Mouse (Mus musculus) midbrain, embryonic 10.5 days (tissue): ENCODE results near the gene Kcnh7. TPM values are rescaled to one million over a fixed set of nuclear protein-coding genes. Genes with fewer than 3 reads are reported as not detected.

Experiments used
- DNase-seq: peaks from one replicate; pipeline ENCODE4 v3.0.0-alpha.2; 2017; ENCODE audit warnings: low spot score
- H3K27ac ChIP-seq: fragments of 300-500 bp; sonication (generic); replicated peaks from 2 replicates; pipeline ENCODE4 v1.5.1; 2016; ENCODE audit warnings: mild to moderate bottlenecking
- H3K27me3 ChIP-seq: fragments of 300-500 bp; sonication (generic); 2 replicates; pipeline ENCODE4 v1.6.1; 2016; ENCODE audit warnings: low read depth, mild to moderate bottlenecking; ENCODE audit not compliant: poor library complexity, severe bottlenecking
- H3K36me3 ChIP-seq: fragments of 300-500 bp; sonication (generic); 2 replicates; pipeline ENCODE4 v1.6.1; 2016; ENCODE audit warnings: mild to moderate bottlenecking, moderate library complexity
- H3K4me1 ChIP-seq: fragments of 300-500 bp; sonication (generic); 2 replicates; pipeline ENCODE4 v1.6.1; 2016
- H3K4me3 ChIP-seq: fragments of 300-500 bp; sonication (generic); 2 replicates; pipeline ENCODE4 v1.5.1; 2016; ENCODE audit warnings: mild to moderate bottlenecking, moderate library complexity
- H3K9me3 ChIP-seq: fragments of 300-500 bp; sonication (generic); replicated peaks from 2 replicates; pipeline ENCODE4 v1.6.1; 2016; ENCODE audit warnings: mild to moderate bottlenecking
- WGBS: fragments of 180-500 bp; shearing (Covaris S2); methylation state at CpG from one replicate; pipeline ENCODE4 v1.1.7; 2016; 5-methylcytosine and 5-hydroxymethylcytosine counted together
- polyA plus RNA-seq: library from polyadenylated mRNA; unstranded; fragments of >200 nt; fragmentation: Nextera tagmentation; extraction: Ambion mirVana; gene quantifications from 2 replicates; pipeline ENCODE4 v1.2.1, GENCODE M21; 2016

The Kcnh7 gene
- polyA plus RNA-seq, 1 experiment from 2014 or later: 0.27 TPM

GRCm38 (mm10) chr2:62672788-62673187, 511.3 kb downstream of the Kcnh7 start:
- H3K4me3 ChIP-seq: no peak overlapping the region
- DNase-seq: no peak
- no peaks in the 10 kb centered on the region for H3K4me1 ChIP-seq
- H3K9me3 ChIP-seq: no peaks in the 10 kb centered on the region
- H3K27ac ChIP-seq: no peak overlapping the region
- 92% methylated on average over 5 of the region's 5 CpGs for WGBS
- H3K36me3 ChIP-seq: no peaks in the 10 kb centered on the region
- no peaks in the 10 kb centered on the region for H3K27me3 ChIP-seq

- 81% methylated on average over 4 of the region's 4 CpGs for WGBS
- Histone ChIP-seq H3K27ac (no peak overlapping the region), H3K9me3 (no peaks in the 10 kb centered on the region), H3K27me3 (no peaks in the 10 kb centered on the region), H3K36me3 (no peaks in the 10 kb centered on the region), H3K4me3 (no peak overlapping the region), H3K4me1 (no peaks in the 10 kb centered on the region)
- no peak for DNase-seq
Measured at GRCm38 (mm10) chr2:62670767-62671166, 513.3 kb downstream of the Kcnh7 start.

- peaks cover 5% of the 10 kb centered on the region; the same call in 1 of the 2 replicates for H3K27me3 ChIP-seq
- WGBS: 85% methylated on average over 5 of the region's 5 CpGs
- H3K4me3 ChIP-seq: no peak overlapping the region
- H3K4me1 ChIP-seq: no peaks in the 10 kb centered on the region
- DNase-seq: no peak
- no peaks in the 10 kb centered on the region for H3K36me3 ChIP-seq
- H3K9me3 ChIP-seq: no peaks in the 10 kb centered on the region
- H3K27ac ChIP-seq: no peak overlapping the region
Measured at GRCm38 (mm10) chr2:62670301-62670700, 513.8 kb downstream of the Kcnh7 start.

GRCm38 (mm10) chr2:62669848-62670247, 514.2 kb downstream of the Kcnh7 start:
- Histone ChIP-seq H3K4me3 (no peak overlapping the region), H3K9me3 (no peaks in the 10 kb centered on the region), H3K27me3 (peaks cover 9% of the 10 kb centered on the region), H3K27ac (no peak overlapping the region), H3K4me1 (no peaks in the 10 kb centered on the region), H3K36me3 (no peaks in the 10 kb centered on the region)
- no peak for DNase-seq
- 90% methylated on average over 3 of the region's 3 CpGs for WGBS

- no peaks in the 10 kb centered on the region for H3K9me3 ChIP-seq
- H3K4me3 ChIP-seq: no peak overlapping the region
- 64% methylated on average over 1 of the region's 1 CpGs for WGBS
- no peaks in the 10 kb centered on the region for H3K36me3 ChIP-seq
- H3K4me1 ChIP-seq: 0 out of 2 replicates have a peak, but pooled peaks cover 3% of the 10 kb centered on the region
- no peak for DNase-seq
- H3K27ac ChIP-seq: no peak overlapping the region
- H3K27me3 ChIP-seq: peaks cover 16% of the 10 kb centered on the region
Measured at GRCm38 (mm10) chr2:62665536-62665935, 518.6 kb downstream of the Kcnh7 start.

GRCm38 (mm10) chr2:62664839-62665238, 519.2 kb downstream of the Kcnh7 start:
- Histone ChIP-seq H3K9me3 (no peaks in the 10 kb centered on the region), H3K4me1 (0 out of 2 replicates have a peak, but pooled peaks cover 3% of the 10 kb centered on the region), H3K27me3 (peaks cover 16% of the 10 kb centered on the region), H3K36me3 (no peaks in the 10 kb centered on the region), H3K4me3 (peak overlapping the region; percentile 73; the same call in 1 of the 2 replicates), H3K27ac (no peak overlapping the region)
- 66% methylated on average over 7 of the region's 7 CpGs for WGBS
- DNase-seq: no peak

GRCm38 (mm10) chr2:62664135-62664670, 519.9 kb downstream of the Kcnh7 start, which contains the start of gene Gca:
Gene Gca, plus strand, starts transcription at chr2:62664285.
- under 1% methylated on average over 42 of the region's 43 CpGs for WGBS

GRCm38 (mm10) chr2:62662560-62662959, 521.5 kb downstream of the Kcnh7 start:
- Histone ChIP-seq H3K4me1 (0 out of 2 replicates have a peak, but pooled peaks cover 3% of the 10 kb centered on the region), H3K27me3 (peaks cover 16% of the 10 kb centered on the region), H3K9me3 (no peaks in the 10 kb centered on the region), H3K27ac (no peak overlapping the region), H3K4me3 (no peak overlapping the region), H3K36me3 (no peaks in the 10 kb centered on the region)
- no peak for DNase-seq
- 89% methylated on average over 3 of the region's 3 CpGs for WGBS

More at GRCm38 (mm10) chr2:62664135-62664670, 519.9 kb downstream of the Kcnh7 start, which contains the start of gene Gca:
- H3K9me3 ChIP-seq: no peaks in the 10 kb centered on the region
- peaks cover 16% of the 10 kb centered on the region for H3K27me3 ChIP-seq
- peak; percentile 84 for DNase-seq
- H3K36me3 ChIP-seq: no peaks in the 10 kb centered on the region
- H3K4me3 ChIP-seq: peak within 1 kb of the TSS; percentile 73
- H3K4me1 ChIP-seq: 0 out of 2 replicates have a peak, but pooled peaks cover 3% of the 10 kb centered on the region
- H3K27ac ChIP-seq: peak within 1 kb of the TSS; percentile 65; the same call in 1 of the 2 replicates

- no peak overlapping the region for H3K4me3 ChIP-seq
- no peaks in the 10 kb centered on the region for H3K9me3 ChIP-seq
- WGBS: 53% methylated on average over 6 of the region's 6 CpGs
- H3K27ac ChIP-seq: no peak overlapping the region
- DNase-seq: no peak
- 0 out of 2 replicates have a peak, but pooled peaks cover 3% of the 10 kb centered on the region for H3K4me1 ChIP-seq
- H3K36me3 ChIP-seq: no peaks in the 10 kb centered on the region
- peaks cover 15% of the 10 kb centered on the region for H3K27me3 ChIP-seq
Measured at GRCm38 (mm10) chr2:62660565-62660964, 523.5 kb downstream of the Kcnh7 start.

GRCm38 (mm10) chr2:62656072-62656471, 528.0 kb downstream of the Kcnh7 start:
- H3K27me3 ChIP-seq: no peaks in the 10 kb centered on the region
- no peaks in the 10 kb centered on the region for H3K4me1 ChIP-seq
- H3K9me3 ChIP-seq: no peaks in the 10 kb centered on the region
- no peaks in the 10 kb centered on the region for H3K36me3 ChIP-seq
- 69% methylated on average over 1 of the region's 1 CpGs for WGBS
- no peak for DNase-seq
- no peak overlapping the region for H3K27ac ChIP-seq
- no peak overlapping the region for H3K4me3 ChIP-seq

GRCm38 (mm10) chr2:62654519-62655338, 529.4 kb downstream of the Kcnh7 start:
- Histone ChIP-seq H3K4me3 (no peak overlapping the region), H3K27me3 (no peaks in the 10 kb centered on the region), H3K9me3 (no peaks in the 10 kb centered on the region), H3K27ac (no peak overlapping the region), H3K4me1 (no peaks in the 10 kb centered on the region), H3K36me3 (no peaks in the 10 kb centered on the region)
- DNase-seq: no peak
- 54% methylated on average over 7 of the region's 7 CpGs for WGBS

GRCm38 (mm10) chr2:62652466-62652865, 531.6 kb downstream of the Kcnh7 start:
- no peak for DNase-seq
- H3K27me3 ChIP-seq: 0 out of 2 replicates have a peak, but pooled peaks cover under 1% of the 10 kb centered on the region
- H3K4me3 ChIP-seq: no peak overlapping the region
- no peak overlapping the region for H3K27ac ChIP-seq
- H3K4me1 ChIP-seq: no peaks in the 10 kb centered on the region
- 84% methylated on average over 4 of the region's 4 CpGs for WGBS
- H3K36me3 ChIP-seq: no peaks in the 10 kb centered on the region
- H3K9me3 ChIP-seq: no peaks in the 10 kb centered on the region

- no peaks in the 10 kb centered on the region for H3K9me3 ChIP-seq
- H3K36me3 ChIP-seq: no peaks in the 10 kb centered on the region
- H3K27me3 ChIP-seq: peaks cover 6% of the 10 kb centered on the region; the same call in 1 of the 2 replicates
- 79% methylated on average over 4 of the region's 4 CpGs for whole genome bisulfite sequencing
- no peak for DNase-seq
- peaks cover 3% of the 10 kb centered on the region; the same call in 1 of the 2 replicates for H3K4me1 ChIP-seq
- H3K4me3 ChIP-seq: no peak overlapping the region
- no peak overlapping the region for H3K27ac ChIP-seq
Measured at GRCm38 (mm10) chr2:62651890-62652289, 532.2 kb downstream of the Kcnh7 start.
